Mouse (Mus musculus) ES-Bruce4 (cell line): ENCODE measurements at regions not wholly inside any gene's neighbourhood (a gene's known extent, or its start where the extent isn't known, plus 50 kb on each side); places are given as distances from the start of the nearest gene placed in this dataset.

ENCODE experiments used
- H3K27ac ChIP-seq: 2 replicates; pipeline ENCODE4 v1.5.1; 2012; ENCODE audit warnings: low read length, inconsistent platforms; ENCODE audit not compliant: insufficient read depth
- H3K27me3 ChIP-seq: 2 replicates; pipeline ENCODE4 v1.6.1; 2012; ENCODE audit warnings: mild to moderate bottlenecking, low read length, inconsistent platforms; ENCODE audit not compliant: control insufficient read depth, poor library complexity, insufficient read depth, severe bottlenecking
- H3K36me3 ChIP-seq: 2 replicates; pipeline ENCODE4 v1.6.1; 2012; ENCODE audit warnings: inconsistent platforms, mild to moderate bottlenecking, low read length, moderate library complexity; ENCODE audit not compliant: control insufficient read depth, poor library complexity, insufficient read depth, severe bottlenecking
- H3K4me1 ChIP-seq: one replicate; pipeline ENCODE4 v1.8.1; 2011; ENCODE audit warnings: low read length; ENCODE audit not compliant: control insufficient read depth, insufficient read depth
- H3K4me3 ChIP-seq: 2 replicates; pipeline ENCODE4 v1.5.1; 2011; ENCODE audit warnings: low read depth, mild to moderate bottlenecking, low read length
- H3K9ac ChIP-seq: 2 replicates; pipeline ENCODE4 v1.6.1; 2012; ENCODE audit warnings: low read depth, mild to moderate bottlenecking, inconsistent platforms; ENCODE audit not compliant: poor library complexity, severe bottlenecking
- H3K9me3 ChIP-seq: replicated peaks from 2 replicates; pipeline ENCODE4 v1.6.1; 2012; ENCODE audit warnings: mild to moderate bottlenecking, low read length, inconsistent platforms; ENCODE audit not compliant: control insufficient read depth, poor library complexity, insufficient read depth, severe bottlenecking
- CTCF ChIP-seq: IDR thresholded peaks from one replicate; pipeline ENCODE4 v1.8.1; 2011; ENCODE audit warnings: low read depth, low read length
- EP300 ChIP-seq: IDR thresholded peaks from 2 replicates; pipeline ENCODE4 v1.6.1; 2011; ENCODE audit warnings: low read depth, low read length; ENCODE audit not compliant: insufficient read depth
- POLR2A ChIP-seq: IDR thresholded peaks from one replicate; pipeline ENCODE4 v1.8.1; 2011; ENCODE audit warnings: low read length; ENCODE audit not compliant: insufficient read depth

- H3K36me3 ChIP-seq: no peaks in the 10 kb centered on the region
- no peak overlapping the region for H3K4me3 ChIP-seq
- no peak overlapping the region for H3K27ac ChIP-seq
- no peaks in the 10 kb centered on the region for H3K9me3 ChIP-seq
- H3K9ac ChIP-seq: no peak overlapping the region
- H3K27me3 ChIP-seq: no peaks in the 10 kb centered on the region
- TF ChIP-seq EP300: no peak
- TF ChIP-seq POLR2A: no peak
- no peak for TF ChIP-seq CTCF
- no peaks in the 10 kb centered on the region for H3K4me1 ChIP-seq
These were observed 551.0 kb upstream of the Gm5415 start for GRCm38 (mm10) chr1:33098062-33098461.

DNA sequence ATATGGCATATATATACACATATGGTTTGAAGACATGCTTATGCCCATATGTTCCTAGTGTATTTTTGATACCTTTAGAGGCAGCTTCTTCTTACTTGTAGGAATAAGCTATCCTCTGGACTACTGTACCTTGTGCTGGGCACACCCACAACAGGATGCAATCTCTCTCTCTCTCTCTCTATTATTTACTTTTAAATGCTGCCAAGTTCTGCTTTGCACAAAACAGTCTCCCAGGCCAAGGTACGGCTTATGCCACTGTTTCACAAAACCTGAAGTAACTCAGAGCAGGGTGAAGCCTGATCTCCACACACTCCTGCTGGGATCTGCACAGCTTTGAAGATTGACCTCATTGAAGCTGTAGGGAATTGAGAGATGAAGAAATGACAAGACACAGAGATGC is 549.8 kb upstream of the Gm5415 start:
- no peak overlapping the region for H3K9ac ChIP-seq
- no peaks in the 10 kb centered on the region for H3K27me3 ChIP-seq
- TF ChIP-seq POLR2A: no peak
- no peak for TF ChIP-seq EP300
- TF ChIP-seq CTCF: no peak
- no peaks in the 10 kb centered on the region for H3K4me1 ChIP-seq
- no peaks in the 10 kb centered on the region for H3K36me3 ChIP-seq
- H3K27ac ChIP-seq: no peak overlapping the region
- H3K9me3 ChIP-seq: no peaks in the 10 kb centered on the region
- H3K4me3 ChIP-seq: no peak overlapping the region

- Histone ChIP-seq H3K4me1 (no peaks in the 10 kb centered on the region), H3K36me3 (no peaks in the 10 kb centered on the region), H3K4me3 (no peak overlapping the region), H3K9me3 (no peaks in the 10 kb centered on the region), H3K27ac (no peak overlapping the region), H3K9ac (no peak overlapping the region), H3K27me3 (no peaks in the 10 kb centered on the region)
- no peak for TF ChIP-seq POLR2A
- no peak for TF ChIP-seq EP300
- no peak for TF ChIP-seq CTCF
These were observed 527.5 kb upstream of the Gm5415 start for GRCm38 (mm10) chr1:33074551-33074950.

- Histone ChIP-seq H3K9ac (no peak overlapping the region), H3K4me1 (no peaks in the 10 kb centered on the region), H3K4me3 (no peak overlapping the region), H3K27me3 (no peaks in the 10 kb centered on the region), H3K36me3 (no peaks in the 10 kb centered on the region), H3K27ac (no peak overlapping the region), H3K9me3 (no peaks in the 10 kb centered on the region)
- TF ChIP-seq CTCF (no peak), POLR2A (no peak), EP300 (no peak)
These were observed 510.9 kb upstream of the Gm5415 start for GRCm38 (mm10) chr1:33058010-33058409.

GRCm38 (mm10) chr1:33044388-33044787 is 497.3 kb upstream of the Gm5415 start:
- Histone ChIP-seq H3K4me1 (no peaks in the 10 kb centered on the region), H3K27ac (no peak overlapping the region), H3K36me3 (no peaks in the 10 kb centered on the region), H3K9me3 (0 out of 2 replicates have a peak, but pooled peaks cover 3% of the 10 kb centered on the region), H3K9ac (no peak overlapping the region), H3K27me3 (no peaks in the 10 kb centered on the region), H3K4me3 (no peak overlapping the region)
- TF ChIP-seq CTCF (no peak), EP300 (no peak), POLR2A (no peak)

DNA sequence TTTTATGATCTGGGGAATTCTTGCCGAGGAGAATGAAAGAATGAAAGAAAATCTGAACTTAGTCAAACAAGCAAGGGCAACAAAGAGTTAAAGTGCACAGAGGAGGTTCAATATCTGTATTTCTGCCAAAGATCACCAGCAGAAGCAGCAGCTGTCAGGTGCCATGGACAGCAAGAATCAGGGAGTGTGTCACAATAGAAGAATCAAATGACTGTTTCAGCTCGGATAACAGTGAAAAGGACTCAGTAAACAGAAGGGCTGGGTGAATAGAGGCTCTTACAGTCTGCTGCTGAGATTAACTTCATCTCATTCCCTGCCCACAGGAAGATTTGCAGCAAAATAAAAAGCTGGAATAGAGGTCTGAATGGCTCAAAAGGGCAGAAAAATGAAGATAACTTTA is 495.3 kb upstream of the Gm5415 start:
- no peaks in the 10 kb centered on the region for H3K36me3 ChIP-seq
- H3K27me3 ChIP-seq: no peaks in the 10 kb centered on the region
- H3K4me3 ChIP-seq: no peak overlapping the region
- no peak overlapping the region for H3K9ac ChIP-seq
- 0 out of 2 replicates have a peak, but pooled peaks cover 3% of the 10 kb centered on the region for H3K9me3 ChIP-seq
- TF ChIP-seq CTCF (no peak), EP300 (no peak), POLR2A (no peak)
- H3K27ac ChIP-seq: no peak overlapping the region
- H3K4me1 ChIP-seq: no peaks in the 10 kb centered on the region
